Mouse (Mus musculus) kidney, postnatal 4 days (tissue): ENCODE results near the gene Omp.

Source experiments
- DNase-seq, 2 experiments: peaks; one replicate each; pipeline ENCODE4 v3.0.0; 2021; ENCODE audit warnings: mixed read lengths in 2 of 2

The Omp gene

GRCm38 (mm10) chr7:98097557-98097956 lies 47.7 kb downstream of the Omp start:
- no peak for DNase-seq

DNA sequence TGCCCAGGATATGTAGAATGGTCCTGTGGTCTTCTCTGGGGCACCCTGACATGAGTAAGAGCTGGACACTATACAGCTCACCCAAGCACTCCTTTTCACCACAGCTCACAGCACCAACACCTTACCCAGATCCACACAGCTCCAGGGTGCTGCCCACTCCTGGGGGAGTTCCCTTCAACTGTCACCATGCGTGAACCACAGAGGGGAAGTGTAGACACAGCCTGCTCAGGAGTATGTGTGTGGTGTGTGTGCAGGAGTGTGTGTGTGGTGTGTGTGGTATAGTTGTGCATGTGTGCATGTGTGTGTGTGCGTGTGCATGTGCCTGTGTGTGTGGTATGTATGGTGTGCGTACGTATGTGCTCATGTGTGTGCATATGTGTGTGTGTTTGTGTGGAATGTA lies 49.5 kb downstream of the Omp start:
- DNase-seq, result no peak
